Mouse (Mus musculus): ENCODE measurements around the gene Naa16. TPM values are rescaled to one million over a fixed set of nuclear protein-coding genes. Genes with fewer than 3 reads are reported as not detected.

Gene Naa16
- polyA plus RNA-seq, 1 experiment from 2014 or later = 37.8 TPM

- WGBS = 90% methylated on average over 7 of the region's 7 CpGs
- Histone ChIP-seq H3K9ac (replicated peaks; ENCODE audit: low read length) (no peak overlapping the region), H3K4me1 (ENCODE audit: insufficient read depth, low read length) (peaks cover 4% of the 10 kb centered on the region), H3K27ac (ENCODE audit: low read length) (no peak overlapping the region), H3K36me3 (ENCODE audit: insufficient read depth, low read length) (no peaks in the 10 kb centered on the region), H3K9me3 (ENCODE audit: low read length) (no peaks in the 10 kb centered on the region), H3K4me3 (ENCODE audit: low read length) (no peak overlapping the region), H3K4me2 (replicated peaks; ENCODE audit: low read depth, low read length) (no peak overlapping the region), H3K27me3 (ENCODE audit: insufficient read depth, low read length) (no peaks in the 10 kb centered on the region)
- ATAC-seq (ENCODE audit: low FRiP score, low TSS enrichment) = no peak
These were observed 106.6 kb downstream of the Naa16 start for GRCm38 (mm10) chr14:79283952-79284351.

DNA sequence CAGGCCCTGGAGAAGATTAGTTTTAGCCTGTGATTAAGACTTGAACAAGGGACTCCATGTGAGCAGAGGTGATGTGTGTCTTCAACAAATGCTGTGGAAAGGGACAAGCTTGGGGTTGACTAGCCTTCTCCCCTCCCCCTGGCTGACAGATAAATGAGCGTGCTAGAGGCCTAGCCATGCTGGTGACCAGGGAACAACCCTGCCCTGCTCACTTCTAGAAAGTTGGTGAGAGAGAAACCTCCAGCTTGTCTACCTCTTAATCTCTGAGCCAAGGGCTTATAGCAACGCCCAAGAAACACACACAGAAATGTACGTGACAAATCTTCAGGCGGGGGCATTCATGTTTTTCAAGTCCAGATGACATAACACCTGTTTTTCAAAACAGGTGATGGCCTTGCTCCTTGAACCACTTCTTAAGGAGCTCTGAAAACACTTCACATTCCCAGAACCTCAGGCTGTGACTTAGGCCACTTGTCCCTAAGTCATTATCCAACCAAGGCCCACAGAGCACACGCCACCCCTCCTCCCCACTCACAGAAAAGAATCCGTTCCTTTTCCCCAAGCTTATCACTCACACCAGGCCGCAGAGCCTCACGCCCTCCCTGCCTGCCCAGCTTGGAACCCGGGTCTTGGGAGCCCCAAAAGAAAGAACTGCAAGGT is 108.6 kb downstream of the Naa16 start:
- ATAC-seq (ENCODE audit: low FRiP score, low TSS enrichment) = no peak
- Histone ChIP-seq H3K36me3 (ENCODE audit: insufficient read depth, low read length) (no peaks in the 10 kb centered on the region), H3K27ac (ENCODE audit: low read length) (no peak overlapping the region)

GRCm38 (mm10) chr14:79280456-79280855 is 110.1 kb downstream of the Naa16 start:
- Histone ChIP-seq H3K4me2 (replicated peaks; ENCODE audit: low read depth, low read length) (no peak overlapping the region), H3K4me3 (ENCODE audit: low read length) (no peak overlapping the region), H3K27me3 (ENCODE audit: insufficient read depth, low read length) (no peaks in the 10 kb centered on the region), H3K9me3 (ENCODE audit: low read length) (no peaks in the 10 kb centered on the region), H3K4me1 (ENCODE audit: insufficient read depth, low read length) (peaks cover 10% of the 10 kb centered on the region), H3K9ac (replicated peaks; ENCODE audit: low read length) (no peak overlapping the region), H3K27ac (ENCODE audit: low read length) (no peak overlapping the region), H3K36me3 (ENCODE audit: insufficient read depth, low read length) (no peaks in the 10 kb centered on the region)
- WGBS = 68% methylated on average over 9 of the region's 9 CpGs
- peak; percentile 79 for ATAC-seq (ENCODE audit: low FRiP score, low TSS enrichment)

More for the DNA sequence above, 108.6 kb downstream of the Naa16 start:
- no peaks in the 10 kb centered on the region for H3K9me3 ChIP-seq (ENCODE audit: low read length)
- 90% methylated on average over 9 of the region's 9 CpGs for WGBS
- no peak overlapping the region for H3K4me3 ChIP-seq (ENCODE audit: low read length)
- peaks cover 4% of the 10 kb centered on the region for H3K4me1 ChIP-seq (ENCODE audit: insufficient read depth, low read length)
- H3K4me2 ChIP-seq (replicated peaks; ENCODE audit: low read depth, low read length) = no peak overlapping the region
- H3K9ac ChIP-seq (replicated peaks; ENCODE audit: low read length) = no peak overlapping the region
- H3K27me3 ChIP-seq (ENCODE audit: insufficient read depth, low read length) = no peaks in the 10 kb centered on the region

DNA sequence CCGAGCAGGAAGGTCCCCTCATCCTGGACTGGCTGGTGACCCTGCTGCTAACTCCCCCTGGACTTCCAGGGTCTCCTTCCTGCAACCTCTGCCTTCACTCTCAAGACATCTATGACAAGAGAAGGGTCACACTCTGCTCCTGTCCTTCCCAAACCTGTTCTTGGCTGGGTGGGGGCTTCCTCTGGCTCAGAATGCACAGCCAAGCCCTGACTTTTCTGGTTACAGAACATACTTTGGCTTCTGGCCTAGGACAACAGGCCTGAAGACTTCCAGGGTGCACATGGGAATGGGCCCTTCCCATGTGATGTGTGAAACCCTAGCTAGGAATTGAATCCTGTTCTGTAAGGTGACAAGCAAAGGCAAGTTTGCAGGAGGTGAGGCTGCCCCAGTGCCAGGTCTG is 111.1 kb downstream of the Naa16 start:
- H3K9me3 ChIP-seq (ENCODE audit: low read length) = no peaks in the 10 kb centered on the region
- H3K27me3 ChIP-seq (ENCODE audit: insufficient read depth, low read length) = no peaks in the 10 kb centered on the region
- 52% methylated on average over 1 of the region's 1 CpGs for WGBS
- no peak overlapping the region for H3K4me2 ChIP-seq (replicated peaks; ENCODE audit: low read depth, low read length)
- H3K27ac ChIP-seq (ENCODE audit: low read length) = no peak overlapping the region
- no peaks in the 10 kb centered on the region for H3K36me3 ChIP-seq (ENCODE audit: insufficient read depth, low read length)
- H3K9ac ChIP-seq (replicated peaks; ENCODE audit: low read length) = no peak overlapping the region
- ATAC-seq (ENCODE audit: low FRiP score, low TSS enrichment) = no peak
- peaks cover 10% of the 10 kb centered on the region for H3K4me1 ChIP-seq (ENCODE audit: insufficient read depth, low read length)
- no peak overlapping the region for H3K4me3 ChIP-seq (ENCODE audit: low read length)

GRCm38 (mm10) chr14:79278927-79279326 is 111.7 kb downstream of the Naa16 start:
- no peaks in the 10 kb centered on the region for H3K9me3 ChIP-seq (ENCODE audit: low read length)
- no peak overlapping the region for H3K4me3 ChIP-seq (ENCODE audit: low read length)
- no peaks in the 10 kb centered on the region for H3K36me3 ChIP-seq (ENCODE audit: insufficient read depth, low read length)
- no peak for ATAC-seq (ENCODE audit: low FRiP score, low TSS enrichment)
- no peaks in the 10 kb centered on the region for H3K27me3 ChIP-seq (ENCODE audit: insufficient read depth, low read length)
- H3K4me2 ChIP-seq (replicated peaks; ENCODE audit: low read depth, low read length) = no peak overlapping the region
- WGBS = 61% methylated on average over 4 of the region's 4 CpGs
- no peak overlapping the region for H3K9ac ChIP-seq (replicated peaks; ENCODE audit: low read length)
- no peak overlapping the region for H3K27ac ChIP-seq (ENCODE audit: low read length)
- peaks cover 10% of the 10 kb centered on the region for H3K4me1 ChIP-seq (ENCODE audit: insufficient read depth, low read length)

GRCm38 (mm10) chr14:79277922-79278321 is 112.7 kb downstream of the Naa16 start:
- Histone ChIP-seq H3K4me1 (ENCODE audit: insufficient read depth, low read length) (peaks cover 10% of the 10 kb centered on the region), H3K4me3 (ENCODE audit: low read length) (no peak overlapping the region), H3K36me3 (ENCODE audit: insufficient read depth, low read length) (no peaks in the 10 kb centered on the region), H3K27ac (ENCODE audit: low read length) (no peak overlapping the region), H3K9ac (replicated peaks; ENCODE audit: low read length) (no peak overlapping the region), H3K4me2 (replicated peaks; ENCODE audit: low read depth, low read length) (no peak overlapping the region), H3K27me3 (ENCODE audit: insufficient read depth, low read length) (no peaks in the 10 kb centered on the region), H3K9me3 (ENCODE audit: low read length) (no peaks in the 10 kb centered on the region)
- ATAC-seq (ENCODE audit: low FRiP score, low TSS enrichment) = no peak
- WGBS = 54% methylated on average over 7 of the region's 7 CpGs

DNA sequence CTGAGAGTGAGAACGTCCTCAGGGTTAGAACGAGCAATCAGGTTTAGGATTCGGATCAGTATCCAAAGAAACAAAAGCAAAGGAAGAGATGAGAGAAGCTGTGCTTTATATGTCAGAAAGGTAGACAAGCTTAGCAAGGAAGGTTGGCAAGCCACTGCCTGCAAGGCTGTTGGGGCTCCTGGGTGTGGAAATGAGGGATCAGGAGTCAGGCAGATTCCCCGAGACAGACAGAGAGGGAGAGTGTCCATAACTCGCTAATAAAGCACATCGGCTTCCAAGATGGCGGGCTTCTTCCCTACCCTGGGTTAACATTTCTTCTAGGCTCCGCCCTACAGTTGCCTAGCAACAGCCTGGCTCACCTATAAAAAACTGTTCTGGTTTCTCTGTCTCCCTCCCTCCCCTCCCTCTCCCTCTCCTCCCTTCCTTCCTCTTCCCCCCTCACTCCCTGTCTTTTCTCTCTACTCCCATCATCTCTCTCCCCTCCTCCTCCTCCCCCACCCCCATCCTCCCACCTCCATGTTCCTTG is 114.6 kb downstream of the Naa16 start:
- H3K36me3 ChIP-seq (ENCODE audit: insufficient read depth, low read length) = no peaks in the 10 kb centered on the region
- no peak overlapping the region for H3K4me3 ChIP-seq (ENCODE audit: low read length)
- H3K27ac ChIP-seq (ENCODE audit: low read length) = no peak overlapping the region
- peaks cover 10% of the 10 kb centered on the region for H3K4me1 ChIP-seq (ENCODE audit: insufficient read depth, low read length)
- no peak overlapping the region for H3K9ac ChIP-seq (replicated peaks; ENCODE audit: low read length)
- H3K4me2 ChIP-seq (replicated peaks; ENCODE audit: low read depth, low read length) = no peak overlapping the region
- 55% methylated on average over 8 of the region's 8 CpGs for WGBS
- no peaks in the 10 kb centered on the region for H3K9me3 ChIP-seq (ENCODE audit: low read length)
- H3K27me3 ChIP-seq (ENCODE audit: insufficient read depth, low read length) = no peaks in the 10 kb centered on the region
- ATAC-seq (ENCODE audit: low FRiP score, low TSS enrichment) = no peak

- H3K4me3 ChIP-seq (ENCODE audit: low read length) = no peak overlapping the region
- no peaks in the 10 kb centered on the region for H3K27me3 ChIP-seq (ENCODE audit: insufficient read depth, low read length)
- no peak overlapping the region for H3K27ac ChIP-seq (ENCODE audit: low read length)
- no peaks in the 10 kb centered on the region for H3K36me3 ChIP-seq (ENCODE audit: insufficient read depth, low read length)
- H3K4me2 ChIP-seq (replicated peaks; ENCODE audit: low read depth, low read length) = no peak overlapping the region
- ATAC-seq (ENCODE audit: low FRiP score, low TSS enrichment) = no peak
- H3K9me3 ChIP-seq (ENCODE audit: low read length) = no peaks in the 10 kb centered on the region
- WGBS = 21% methylated on average over 3 of the region's 3 CpGs
- no peak overlapping the region for H3K9ac ChIP-seq (replicated peaks; ENCODE audit: low read length)
- H3K4me1 ChIP-seq (ENCODE audit: insufficient read depth, low read length) = peaks cover 10% of the 10 kb centered on the region
These were observed 115.1 kb downstream of the Naa16 start for GRCm38 (mm10) chr14:79275441-79275840.

Other genes starting within 250 kb of the Naa16 start
- gene Zfp957, start 143.4 kb downstream of the Naa16 start, polyA plus RNA-seq (2015; fragmentation: Nextera tagmentation; extraction: Ambion mirVana) = not detected in 2 replicates
- gene Rgcc, start 89.1 kb downstream of the Naa16 start, polyA plus RNA-seq (2015; fragmentation: Nextera tagmentation; extraction: Ambion mirVana) = 29.7 and 35.7 TPM in 2 replicates
- gene Mtrf1, start 7.0 kb upstream of the Naa16 start, polyA plus RNA-seq (2015; fragmentation: Nextera tagmentation; extraction: Ambion mirVana) = 10.7 and 11.6 TPM in 2 replicates
- gene Kbtbd7, start 35.7 kb upstream of the Naa16 start, polyA plus RNA-seq (2015; fragmentation: Nextera tagmentation; extraction: Ambion mirVana) = 12.3 and 12.6 TPM in 2 replicates
- 3.1 and 4.0 TPM in 2 replicates for gene Kbtbd6, start 61.1 kb upstream of the Naa16 start, polyA plus RNA-seq (2015; fragmentation: Nextera tagmentation; extraction: Ambion mirVana)
- 10.2 and 10.3 TPM in 2 replicates for gene Elf1, start 90.4 kb upstream of the Naa16 start, polyA plus RNA-seq (2015; fragmentation: Nextera tagmentation; extraction: Ambion mirVana)
- 37.0 and 39.1 TPM in 2 replicates for gene Wbp4, start 90.7 kb upstream of the Naa16 start, polyA plus RNA-seq (2015; fragmentation: Nextera tagmentation; extraction: Ambion mirVana)
- gene Sugt1, start 196.9 kb upstream of the Naa16 start, polyA plus RNA-seq (2015; fragmentation: Nextera tagmentation; extraction: Ambion mirVana) = 114 and 118 TPM in 2 replicates